Comparison of ENCODE assay signal across 8 mouse cellular contexts in the genomic region with DNA sequence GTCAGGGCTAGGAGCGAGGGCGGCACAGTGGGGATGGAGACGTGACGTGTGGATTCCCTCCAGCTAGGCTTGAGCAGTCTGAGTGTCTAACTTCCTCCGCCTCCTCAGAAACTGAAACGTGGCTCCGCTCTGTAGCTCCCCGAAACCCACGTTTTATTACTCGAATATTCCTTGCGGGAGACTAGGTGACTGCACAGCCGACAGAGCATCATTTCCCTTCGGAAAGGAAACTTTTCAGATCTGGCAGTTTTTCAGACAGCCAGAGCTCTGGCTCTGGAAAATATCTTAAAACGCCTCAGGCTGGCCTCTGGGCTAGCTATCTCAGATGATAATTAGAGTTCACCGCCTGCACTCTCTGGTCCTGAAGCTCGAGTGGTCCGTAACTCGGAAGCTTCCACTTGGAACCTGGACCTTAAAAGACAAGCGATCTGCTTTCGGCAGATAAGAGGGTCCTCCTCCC. TPM values are rescaled to one million over a fixed set of nuclear protein-coding genes. Genes with fewer than 3 reads are reported as not detected.
DNase-seq lines count a peak whose midpoint lies in the region; ATAC-seq and TF ChIP-seq lines count a peak whose summit lies in the region.

No protein-coding gene starts in this region.

- peaks cover 39% of the 10 kb centered on the region for H3K27me3 ChIP-seq in heart, postnatal 0 days (ENCODE audit: control insufficient read depth, insufficient read depth, low read length)
- H3K27me3 ChIP-seq in limb, embryonic 10.5 days (ENCODE audit: low read depth, poor library complexity, severe bottlenecking): no peaks in the 10 kb centered on the region
- H3K27me3 ChIP-seq in neural tube, embryonic 12.5 days (replicated peaks): no peaks in the 10 kb centered on the region

- WGBS in heart, postnatal 0 days: 2% methylated on average over 20 of the region's 20 CpGs
- WGBS in limb, embryonic 10.5 days: under 1% methylated on average over 20 of the region's 20 CpGs
- WGBS in neural tube, embryonic 12.5 days: under 1% methylated on average over 20 of the region's 20 CpGs

- peak; percentile 15 for DNase-seq in adrenal gland, adult 2 months
- DNase-seq in adrenal gland, postnatal 10 days: no peak
- peak; percentile 31 for DNase-seq in thymus, postnatal 4 days
- no peak for DNase-seq in thymus, postnatal 25 days
- DNase-seq in heart, postnatal 0 days (ENCODE audit: low spot score): no peak
- DNase-seq in limb, embryonic 10.5 days (ENCODE audit: low spot score): peak; percentile 64
- DNase-seq in urinary bladder, postnatal 10 days (ENCODE audit: low spot score): no peak

- H3K27ac ChIP-seq in heart, postnatal 0 days (ENCODE audit: low read depth): no peak overlapping the region
- peak overlapping the region; percentile 90 for H3K27ac ChIP-seq in limb, embryonic 10.5 days
- no peak overlapping the region for H3K27ac ChIP-seq in neural tube, embryonic 12.5 days

- ATAC-seq in heart, postnatal 0 days (ENCODE audit: insufficient read depth, low read depth): no peak
- peak; percentile 58 for ATAC-seq in neural tube, embryonic 12.5 days (ENCODE audit: low FRiP score, low read depth)

- H3K9ac ChIP-seq in heart, postnatal 0 days (replicated peaks; ENCODE audit: low read depth, low read length): 0 out of 2 replicates have a peak overlapping the region, but pooled peaks have one; percentile 22
- peak overlapping the region; percentile 56 for H3K9ac ChIP-seq in neural tube, embryonic 12.5 days

- H3K4me2 ChIP-seq in heart, postnatal 0 days (ENCODE audit: low read depth, low read length): peak overlapping the region; percentile 65
- H3K4me2 ChIP-seq in neural tube, embryonic 12.5 days (replicated peaks): peak overlapping the region; percentile 93

- TF ChIP-seq CTCF in heart, postnatal 0 days (IDR thresholded peaks at IDR 0.05; ENCODE audit: low read depth): no peak

- no peaks in the 10 kb centered on the region for H3K9me3 ChIP-seq in heart, postnatal 0 days (replicated peaks; ENCODE audit: control insufficient read depth, low read length)
- no peaks in the 10 kb centered on the region for H3K9me3 ChIP-seq in limb, embryonic 10.5 days (replicated peaks)
- no peaks in the 10 kb centered on the region for H3K9me3 ChIP-seq in neural tube, embryonic 12.5 days

- H3K4me1 ChIP-seq in heart, postnatal 0 days (ENCODE audit: control insufficient read depth, insufficient read depth): peaks cover 9% of the 10 kb centered on the region; the same call in 1 of the 2 replicates
- H3K4me1 ChIP-seq in limb, embryonic 10.5 days: peaks cover 22% of the 10 kb centered on the region
- no peaks in the 10 kb centered on the region for H3K4me1 ChIP-seq in neural tube, embryonic 12.5 days

- no peak for TF ChIP-seq EP300 in heart, postnatal 0 days (IDR thresholded peaks at IDR 0.05; ENCODE audit: low read depth)

- peak overlapping the region; percentile 41 for H3K4me3 ChIP-seq in heart, postnatal 0 days (ENCODE audit: low read depth, low read length)
- peak overlapping the region; percentile 73 for H3K4me3 ChIP-seq in limb, embryonic 10.5 days
- H3K4me3 ChIP-seq in neural tube, embryonic 12.5 days: peak overlapping the region; percentile 49

- no peaks in the 10 kb centered on the region for H3K36me3 ChIP-seq in heart, postnatal 0 days (replicated peaks; ENCODE audit: control insufficient read depth, insufficient read depth, low read length)
- H3K36me3 ChIP-seq in limb, embryonic 10.5 days: no peaks in the 10 kb centered on the region
- H3K36me3 ChIP-seq in neural tube, embryonic 12.5 days: no peaks in the 10 kb centered on the region

RNA-seq across cellular contexts. Expression of a gene that starts 0.9 kb away (rescaled TPM):
- 10 to 100 TPM; 11.4 to 34.6 TPM for total RNA-seq in adrenal gland, adult 2 months (2021)
- 0.48 and 0.57 TPM in 2 replicates for polyA plus RNA-seq in adrenal gland, adult 2 months (2012; rRNA removed)
- 1 to 10 TPM; 7.5 to 7.6 TPM for total RNA-seq in adrenal gland, postnatal 10 days (2021)
- 2.6 and 4.6 TPM in 2 replicates for total RNA-seq in heart, postnatal 0 days (2014; rRNA removed; ENCODE audit: low replicate concordance)
- 0.94 and 1.7 TPM in 2 replicates for polyA plus RNA-seq in heart, postnatal 0 days (2015; fragmentation: Nextera tagmentation; extraction: Ambion mirVana)
- polyA plus RNA-seq in limb, embryonic 10.5 days (2016; fragmentation: Nextera tagmentation; extraction: Ambion mirVana): 66.0 and 103 TPM in 2 replicates
- polyA plus RNA-seq in neural tube, embryonic 12.5 days (2016; fragmentation: Nextera tagmentation; extraction: Ambion mirVana): 85.1 and 92.6 TPM in 2 replicates

RNA-seq across cellular contexts. Expression of a gene that starts 40.3 kb away (rescaled TPM):
- 1 to 10 TPM; 2.6 to 3.0 TPM for total RNA-seq in adrenal gland, adult 2 months (2021)
- polyA plus RNA-seq in adrenal gland, adult 2 months (2012; rRNA removed): 7.7 and 8.6 TPM in 2 replicates
- 1 to 10 TPM; 5.8 to 7.4 TPM for total RNA-seq in adrenal gland, postnatal 10 days (2021)
- total RNA-seq in heart, postnatal 0 days (2014; rRNA removed; ENCODE audit: low replicate concordance): 4.2 and 5.7 TPM in 2 replicates
- 0.98 and 1.2 TPM in 2 replicates for polyA plus RNA-seq in heart, postnatal 0 days (2015; fragmentation: Nextera tagmentation; extraction: Ambion mirVana)
- polyA plus RNA-seq in limb, embryonic 10.5 days (2016; fragmentation: Nextera tagmentation; extraction: Ambion mirVana): 1.7 and 1.8 TPM in 2 replicates
- polyA plus RNA-seq in neural tube, embryonic 12.5 days (2016; fragmentation: Nextera tagmentation; extraction: Ambion mirVana): 1.9 and 2.4 TPM in 2 replicates

Comparison
In these comparisons a context has a peak if more than half of its experiments do, and no peak if none do; other contexts are left out.
1. DNase-seq: peak in adrenal gland, adult 2 months (single experiment), thymus, postnatal 4 days (single experiment) and limb, embryonic 10.5 days (single experiment); none in adrenal gland, postnatal 10 days (single experiment), thymus, postnatal 25 days (single experiment), heart, postnatal 0 days (single experiment) and urinary bladder, postnatal 10 days (single experiment).
2. RNA of a gene that starts 0.9 kb away (polyA plus RNA-seq): 85.1 to 92.6 TPM in neural tube, embryonic 12.5 days and 66.0 to 103 TPM in limb, embryonic 10.5 days; 0.94 to 1.7 TPM in heart, postnatal 0 days and 0.48 to 0.57 TPM in adrenal gland, adult 2 months; every median in the first group is over 10 times any median in the second.
3. Peak in every context shown above with its lines, with median percentiles within 50 percentile points of each other: H3K4me3 ChIP-seq.